Mouse (Mus musculus) small intestine, adult 2 months (tissue): ENCODE measurements around the gene Ccdc38. TPM values are rescaled to one million over a fixed set of nuclear protein-coding genes. Genes with fewer than 3 reads are reported as not detected.

Source experiments
- H3K27ac ChIP-seq: fragments of 200-500 bp; 2 replicates; pipeline ENCODE4 v1.5.1; 2012; ENCODE audit warnings: low read depth, low read length, control low read depth, inconsistent platforms; ENCODE audit not compliant: insufficient read depth
- H3K27me3 ChIP-seq: fragments of 200-500 bp; 2 replicates; pipeline ENCODE4 v1.6.1; 2012; ENCODE audit warnings: mild to moderate bottlenecking, moderate library complexity, low read length, inconsistent platforms; ENCODE audit not compliant: control insufficient read depth, insufficient read depth
- H3K36me3 ChIP-seq: fragments of 200-500 bp; 2 replicates; pipeline ENCODE4 v1.6.1; 2012; ENCODE audit warnings: mild to moderate bottlenecking, low read length, control low read depth, inconsistent platforms; ENCODE audit not compliant: control insufficient read depth, insufficient read depth
- H3K4me1 ChIP-seq: fragments of 200-500 bp; 2 replicates; pipeline ENCODE4 v1.6.1; 2012; ENCODE audit warnings: low read length, inconsistent platforms, mixed read lengths; ENCODE audit not compliant: control insufficient read depth, insufficient read depth, insufficient read length
- H3K4me3 ChIP-seq: fragments of 200-500 bp; 2 replicates; pipeline ENCODE4 v1.5.1; 2012; ENCODE audit warnings: low read depth, mild to moderate bottlenecking, control low read depth, inconsistent platforms, low read length, moderate library complexity
- CTCF ChIP-seq: fragments of 200-500 bp; IDR thresholded peaks from 2 replicates; pipeline ENCODE4 v1.5.1; 2012; ENCODE audit warnings: low read depth, mild to moderate bottlenecking, control low read depth, inconsistent platforms, low read length, moderate library complexity, mixed read lengths; ENCODE audit not compliant: insufficient replicate concordance, insufficient read length; ENCODE audit errors: extremely low read depth
- POLR2A ChIP-seq: fragments of 200-500 bp; IDR thresholded peaks from 2 replicates; pipeline ENCODE4 v1.6.1; 2012; ENCODE audit warnings: low read depth, mild to moderate bottlenecking, control low read depth, inconsistent platforms, low read length, moderate library complexity
- WGBS: fragments of 180-500 bp; shearing (Covaris S2); methylation state at CpG from one replicate; pipeline ENCODE4 v1.1.7; 2018; 5-methylcytosine and 5-hydroxymethylcytosine counted together
- polyA plus RNA-seq: library from polyadenylated mRNA; depleted of rRNA; stranded (reverse); fragments of >200 nt; gene quantifications from 2 replicates; pipeline ENCODE4 v1.2.3, GENCODE M21; 2012; rRNA removed

Ccdc38 gene
- polyA plus RNA-seq, 1 experiment: not detected

DNA sequence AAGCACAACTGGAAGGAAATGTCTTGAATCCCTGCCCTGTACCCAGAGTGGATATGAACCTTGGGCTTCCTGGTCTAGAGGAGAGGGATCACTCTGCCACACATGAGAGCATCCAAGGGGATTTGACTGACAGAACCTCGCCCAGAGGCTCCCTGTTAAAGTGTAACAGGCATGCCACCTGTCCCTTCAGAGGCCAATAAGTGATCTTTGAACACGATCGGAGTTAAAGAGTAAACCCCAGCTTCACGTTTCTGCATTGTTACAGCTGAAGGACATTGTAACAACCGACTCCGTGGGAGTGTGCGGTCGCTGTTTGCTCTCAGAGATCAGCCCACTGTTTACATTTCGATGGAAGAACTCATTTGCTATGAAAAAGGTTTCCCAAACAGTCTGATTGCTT is 83.3 kb downstream of the Ccdc38 start:
- H3K27ac ChIP-seq: peak overlapping the region; percentile 86
- H3K27me3 ChIP-seq: no peaks in the 10 kb centered on the region
- no peaks in the 10 kb centered on the region for H3K36me3 ChIP-seq
- H3K4me3 ChIP-seq: no peak overlapping the region
- peaks cover 6% of the 10 kb centered on the region; the same call in 1 of the 2 replicates for H3K4me1 ChIP-seq
- TF ChIP-seq CTCF (no peak), POLR2A (no peak; the same call in 1 of the 2 replicates)
- WGBS: 10% methylated on average over 9 of the region's 9 CpGs

- Histone ChIP-seq H3K27me3 (no peaks in the 10 kb centered on the region), H3K27ac (peak overlapping the region; percentile 86), H3K4me1 (peaks cover 6% of the 10 kb centered on the region; the same call in 1 of the 2 replicates), H3K4me3 (no peak overlapping the region), H3K36me3 (no peaks in the 10 kb centered on the region)
- WGBS: 15% methylated on average over 10 of the region's 10 CpGs
- no peak for TF ChIP-seq POLR2A
- no peak for TF ChIP-seq CTCF
These were observed 83.7 kb downstream of the Ccdc38 start for GRCm38 (mm10) chr10:93624151-93624550.

DNA sequence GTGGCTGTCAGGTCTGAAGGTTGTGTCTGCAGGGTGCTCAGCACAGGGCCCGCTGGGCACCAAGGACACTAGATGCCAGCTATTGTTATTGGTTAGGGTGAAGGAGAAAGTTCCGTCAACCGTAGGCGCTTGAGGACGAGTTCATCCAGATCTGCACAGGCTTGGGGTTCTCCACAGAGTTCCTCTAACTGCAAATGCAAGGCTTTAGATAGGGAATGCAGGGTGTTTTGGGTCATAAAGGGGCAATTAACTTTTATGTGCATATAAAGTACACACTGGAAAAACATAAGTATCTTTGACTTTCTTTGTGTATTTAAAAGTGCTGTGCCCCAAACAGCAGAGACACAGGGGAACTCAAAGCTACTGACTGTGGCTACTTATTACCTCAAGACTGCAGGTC is 89.9 kb downstream of the Ccdc38 start:
- no peaks in the 10 kb centered on the region for H3K27me3 ChIP-seq
- no peaks in the 10 kb centered on the region for H3K36me3 ChIP-seq
- no peak overlapping the region for H3K4me3 ChIP-seq
- H3K4me1 ChIP-seq: peaks cover 2% of the 10 kb centered on the region; the same call in 1 of the 2 replicates
- H3K27ac ChIP-seq: no peak overlapping the region
- TF ChIP-seq POLR2A (no peak), CTCF (no peak)
- WGBS: 42% methylated on average over 5 of the region's 5 CpGs

- 78% methylated on average over 4 of the region's 4 CpGs for WGBS
- H3K27me3 ChIP-seq: no peaks in the 10 kb centered on the region
- no peak overlapping the region for H3K27ac ChIP-seq
- peaks cover 2% of the 10 kb centered on the region; the same call in 1 of the 2 replicates for H3K4me1 ChIP-seq
- no peak overlapping the region for H3K4me3 ChIP-seq
- no peaks in the 10 kb centered on the region for H3K36me3 ChIP-seq
- TF ChIP-seq CTCF (no peak), POLR2A (no peak)
These were observed 91.7 kb downstream of the Ccdc38 start for GRCm38 (mm10) chr10:93632086-93632485.

DNA sequence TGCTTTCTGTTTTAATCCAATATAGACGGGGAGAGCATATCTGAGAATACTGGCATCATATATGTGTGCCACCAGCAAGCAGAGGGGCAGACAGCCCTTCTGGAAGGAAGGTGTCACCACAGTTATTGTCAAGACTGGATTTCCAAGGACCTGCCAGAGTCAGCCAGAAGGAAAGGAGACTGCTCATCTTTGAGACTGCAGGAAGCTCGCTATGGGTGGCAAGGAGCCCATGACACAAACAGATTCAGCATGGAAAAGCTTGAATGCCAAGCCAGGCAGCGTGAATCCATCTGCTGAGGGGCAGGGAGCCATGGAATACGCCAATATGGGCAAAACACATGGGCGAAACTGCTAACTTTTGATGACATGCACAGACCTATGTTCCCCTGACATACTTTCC is 93.1 kb downstream of the Ccdc38 start:
- Histone ChIP-seq H3K4me1 (peaks cover 2% of the 10 kb centered on the region; the same call in 1 of the 2 replicates), H3K4me3 (no peak overlapping the region), H3K36me3 (no peaks in the 10 kb centered on the region), H3K27ac (no peak overlapping the region), H3K27me3 (no peaks in the 10 kb centered on the region)
- WGBS: 90% methylated on average over 5 of the region's 5 CpGs
- no peak for TF ChIP-seq POLR2A
- no peak for TF ChIP-seq CTCF

Other genes starting within 250 kb of the Ccdc38 start
- gene Elk3, start 229.5 kb upstream of the Ccdc38 start, polyA plus RNA-seq: 9.8 and 10.8 TPM in 2 replicates
- gene Lta4h, start 87.2 kb upstream of the Ccdc38 start, polyA plus RNA-seq: 52.5 and 327 TPM in 2 replicates
- gene Hal, start 51.9 kb upstream of the Ccdc38 start, polyA plus RNA-seq: 0.06 and 2.8 TPM in 2 replicates
- 0.05 and 0.24 TPM in 2 replicates for gene Amdhd1, start 599 bp upstream of the Ccdc38 start, polyA plus RNA-seq
- gene Snrpf, start 49.1 kb downstream of the Ccdc38 start, polyA plus RNA-seq: 31.3 and 38.6 TPM in 2 replicates
- 3.9 and 5.8 TPM in 2 replicates for gene Ntn4, start 100.0 kb downstream of the Ccdc38 start, polyA plus RNA-seq